Mouse (Mus musculus) urinary bladder, adult 2 months (tissue): ENCODE measurements around the gene Galnt10. TPM values are rescaled to one million over a fixed set of nuclear protein-coding genes. Genes with fewer than 3 reads are reported as not detected.

ENCODE experiments used
- DNase-seq: peaks from one replicate; pipeline ENCODE4 v3.0.0; 2022; ENCODE audit warnings: low spot score
- polyA plus RNA-seq: library from polyadenylated mRNA; depleted of rRNA; stranded (reverse); fragments of >200 nt; gene quantifications from 2 replicates; pipeline ENCODE4 v1.2.3, GENCODE M21; 2012

The Galnt10 gene
- polyA plus RNA-seq, 1 experiment: 14.1 TPM

- no peak for DNase-seq
Measured at GRCm38 (mm10) chr11:57643691-57644090, 1.6 kb upstream of the Galnt10 start.

DNA sequence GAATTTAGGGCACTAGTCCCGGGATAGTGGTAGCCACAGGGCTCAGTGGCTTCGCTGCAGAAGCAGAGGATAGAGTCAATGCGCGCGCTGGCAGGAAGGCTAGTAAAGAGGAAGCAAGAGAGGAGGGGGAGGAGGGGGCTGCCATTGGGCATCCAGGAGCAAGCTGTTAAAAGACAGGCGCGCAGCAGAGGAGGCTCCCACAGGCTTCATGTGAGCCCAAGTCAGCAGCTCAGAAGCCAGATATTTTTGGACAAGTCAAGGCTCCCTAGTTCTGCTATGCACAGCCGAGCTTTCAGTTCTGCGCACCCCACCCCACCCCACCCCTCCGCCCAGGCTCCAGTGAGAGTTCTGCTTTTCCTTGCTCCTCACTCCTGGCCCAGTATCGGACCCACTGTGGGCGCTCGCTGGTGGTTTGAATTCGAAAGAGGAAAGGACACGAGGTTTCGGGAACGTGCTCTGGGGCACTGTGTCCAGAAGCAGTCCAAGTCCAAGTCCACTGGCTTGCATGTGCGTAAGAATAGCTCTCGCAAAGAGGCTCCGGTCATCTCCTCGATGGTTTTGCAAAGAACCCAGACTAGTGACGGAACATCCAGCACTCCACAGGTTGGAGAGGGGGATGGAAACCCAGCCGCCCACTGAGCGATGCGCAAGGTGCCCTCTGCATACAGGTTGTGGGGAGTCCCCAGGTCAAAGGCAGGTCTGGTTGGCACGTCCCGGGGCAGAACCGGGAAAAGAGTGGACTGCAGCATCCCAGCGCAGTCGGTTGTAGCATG lies 811 bp upstream of the Galnt10 start:
- DNase-seq: no peak

DNA sequence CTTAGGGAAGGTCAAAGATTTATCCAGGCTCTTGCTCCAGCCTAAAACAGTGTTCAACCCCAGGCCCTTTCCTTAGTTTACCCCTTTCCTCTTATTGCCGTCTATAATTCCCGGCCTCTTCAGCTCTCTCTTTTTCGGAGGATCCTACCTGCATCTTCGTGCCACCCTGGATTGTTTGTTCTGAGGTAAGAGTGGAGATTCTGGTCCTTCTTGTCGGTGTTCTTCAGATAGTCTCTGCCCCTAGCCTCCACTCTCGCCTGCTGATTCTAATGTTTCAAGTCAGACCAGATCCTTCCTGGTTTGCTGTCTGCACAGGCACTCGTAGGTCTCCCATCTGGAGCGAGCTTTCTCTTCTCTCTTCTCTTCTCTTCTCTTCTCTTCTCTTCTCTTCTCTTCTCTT lies 605 bp downstream of the Galnt10 start:
- no peak for DNase-seq

DNA sequence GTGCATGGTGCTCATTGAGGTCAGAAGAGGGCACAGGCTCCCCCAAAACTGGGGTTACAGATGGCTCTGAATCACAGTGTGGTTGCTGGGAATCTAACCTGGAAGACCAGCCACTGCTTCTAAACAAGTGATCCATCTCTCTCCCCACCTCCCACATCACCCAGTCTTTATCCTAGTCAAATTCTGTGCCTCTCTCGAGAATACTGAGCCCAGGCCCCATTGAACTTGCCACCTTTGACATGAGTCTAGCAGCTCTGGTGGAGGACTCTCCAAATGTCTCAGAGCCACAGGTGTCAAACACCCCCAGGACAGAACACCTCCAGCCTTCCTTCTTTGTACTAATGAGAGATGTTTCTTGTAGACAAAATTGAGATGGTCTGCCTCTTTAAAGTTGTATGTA lies 1.2 kb downstream of the Galnt10 start:
- DNase-seq: no peak

GRCm38 (mm10) chr11:57646940-57647339 lies 1.7 kb downstream of the Galnt10 start:
- no peak for DNase-seq

- DNase-seq: no peak
Measured at GRCm38 (mm10) chr11:57647446-57647845, 2.2 kb downstream of the Galnt10 start.

GRCm38 (mm10) chr11:57648196-57648800 lies 3.1 kb downstream of the Galnt10 start:
- DNase-seq: no peak

DNA sequence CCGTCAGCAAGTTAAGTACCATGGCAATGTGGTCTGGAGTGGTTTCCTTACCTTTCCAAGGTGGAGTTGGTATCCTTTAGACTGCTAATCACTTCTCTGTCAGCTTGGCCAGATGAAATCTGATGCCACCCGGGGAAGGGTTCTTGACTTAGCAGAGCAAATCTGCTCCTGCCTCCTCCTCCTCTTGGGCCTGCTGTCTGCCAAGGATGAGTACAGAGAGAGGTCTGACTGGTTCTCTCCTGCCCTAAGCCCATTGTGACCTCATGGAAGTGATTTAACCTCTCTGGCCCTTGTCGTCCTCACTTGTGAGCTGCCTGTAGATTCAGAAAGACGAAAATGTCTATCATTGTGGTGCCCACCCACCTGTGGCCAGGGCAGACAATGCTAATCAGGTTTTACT lies 4.0 kb downstream of the Galnt10 start:
- no peak for DNase-seq

DNA sequence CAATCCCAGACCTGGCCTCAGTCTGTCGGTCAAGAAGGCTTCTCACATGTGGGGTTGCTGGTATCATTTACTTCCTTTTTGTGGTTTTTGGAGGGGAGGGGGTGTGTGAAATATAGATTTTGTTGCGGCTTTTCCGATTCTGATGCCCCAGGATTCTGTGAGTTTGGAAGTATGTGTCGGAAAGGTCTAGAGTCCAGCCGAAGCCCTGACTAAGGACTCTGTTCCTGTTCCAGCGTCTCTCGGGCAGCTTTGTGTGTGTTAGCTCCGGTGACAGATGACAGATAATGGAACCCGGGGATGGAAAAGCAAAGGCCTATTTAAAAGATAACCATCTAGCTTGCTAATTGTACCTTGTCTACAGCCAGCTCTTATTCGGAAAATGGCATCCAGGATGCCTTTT lies 4.4 kb downstream of the Galnt10 start:
- DNase-seq: no peak

- DNase-seq: no peak
Measured at GRCm38 (mm10) chr11:57650867-57651266, 5.6 kb downstream of the Galnt10 start.

DNA sequence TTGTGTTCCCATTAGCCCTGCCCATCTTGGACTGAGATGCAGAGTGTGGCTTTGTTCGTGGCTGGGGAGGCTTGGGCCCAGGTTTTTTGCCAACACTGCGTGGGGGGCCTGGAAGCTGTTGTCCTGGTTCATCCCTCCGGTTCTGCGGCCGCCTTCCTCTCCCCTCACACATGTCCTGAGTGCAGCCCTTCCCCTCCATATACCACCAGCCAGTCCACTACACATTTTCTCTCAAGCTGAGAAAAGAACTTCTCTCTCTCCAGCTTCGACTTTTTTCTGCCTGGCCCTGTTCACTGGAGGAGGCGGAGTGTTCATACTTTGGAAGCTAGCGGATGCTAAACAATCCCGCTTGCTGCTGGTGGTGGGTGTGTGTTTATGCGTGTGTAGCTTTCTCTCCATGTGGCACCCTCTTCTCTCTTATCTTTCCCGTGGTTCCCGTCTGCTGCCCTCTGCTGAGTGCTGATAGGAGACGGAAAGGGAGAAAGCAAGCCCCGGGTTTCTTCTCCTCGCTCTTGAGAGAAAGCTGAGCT lies 6.1 kb downstream of the Galnt10 start:
- DNase-seq: no peak

GRCm38 (mm10) chr11:57652206-57652922 lies 7.1 kb downstream of the Galnt10 start:
- no peak for DNase-seq

DNA sequence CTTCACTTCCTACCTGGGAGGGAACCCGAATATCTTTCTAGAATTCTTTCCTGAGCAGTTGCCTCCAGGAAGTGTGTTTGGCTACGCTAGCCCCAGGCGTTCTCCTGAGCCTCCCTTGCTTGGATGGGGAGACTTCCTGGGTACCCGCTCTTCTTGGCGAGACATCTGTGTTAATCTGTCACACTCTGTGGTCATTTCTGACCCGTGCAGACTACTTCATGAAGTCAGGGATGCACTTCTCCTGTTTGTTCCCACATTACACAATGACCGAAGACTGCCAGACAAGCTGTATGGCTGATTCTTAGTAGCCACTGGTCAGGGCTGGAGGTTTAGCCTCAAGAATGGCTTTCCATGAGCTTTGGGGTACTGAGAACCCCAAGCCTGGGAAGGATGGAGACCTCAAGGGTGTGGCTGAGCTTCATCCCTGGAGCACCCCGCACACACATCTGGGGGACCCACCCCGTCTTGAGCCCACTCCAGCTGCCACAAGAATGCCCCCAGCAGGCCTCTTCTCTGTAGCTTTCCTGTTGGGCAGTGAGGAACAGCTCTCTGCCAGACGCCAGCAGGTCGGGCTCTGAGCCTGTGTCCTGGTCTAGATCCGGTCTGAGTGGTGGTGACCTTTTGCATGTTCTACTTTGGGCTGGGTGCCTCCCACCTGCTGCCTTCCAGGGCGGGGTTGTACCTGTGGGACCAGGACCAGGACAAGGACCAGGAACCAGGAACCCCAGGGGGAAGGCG lies 7.8 kb downstream of the Galnt10 start:
- DNase-seq: no peak

GRCm38 (mm10) chr11:57653796-57654195 lies 8.6 kb downstream of the Galnt10 start:
- DNase-seq: no peak

DNA sequence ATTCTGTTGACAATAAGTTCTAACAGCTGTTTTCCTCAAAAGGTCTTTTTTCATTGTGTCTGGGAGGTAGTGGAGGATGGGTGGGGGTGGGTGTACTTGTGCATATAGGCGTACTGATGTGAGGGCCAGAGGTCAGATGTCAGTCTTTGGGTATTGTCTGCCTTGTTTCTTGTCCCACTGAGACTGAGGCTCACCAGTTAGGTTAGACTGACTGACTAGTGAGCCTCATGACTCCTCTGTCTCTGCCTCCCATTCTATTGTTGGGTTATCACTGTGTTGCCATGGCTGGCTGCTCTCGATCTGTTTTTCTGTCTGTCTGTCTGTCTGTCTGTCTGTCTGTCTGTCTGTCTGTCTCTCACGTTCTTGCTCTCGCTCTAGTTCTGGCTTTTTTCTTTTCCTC lies 9.1 kb downstream of the Galnt10 start:
- DNase-seq: no peak

- no peak for DNase-seq
Measured at GRCm38 (mm10) chr11:57654977-57655397, 9.7 kb downstream of the Galnt10 start.

DNA sequence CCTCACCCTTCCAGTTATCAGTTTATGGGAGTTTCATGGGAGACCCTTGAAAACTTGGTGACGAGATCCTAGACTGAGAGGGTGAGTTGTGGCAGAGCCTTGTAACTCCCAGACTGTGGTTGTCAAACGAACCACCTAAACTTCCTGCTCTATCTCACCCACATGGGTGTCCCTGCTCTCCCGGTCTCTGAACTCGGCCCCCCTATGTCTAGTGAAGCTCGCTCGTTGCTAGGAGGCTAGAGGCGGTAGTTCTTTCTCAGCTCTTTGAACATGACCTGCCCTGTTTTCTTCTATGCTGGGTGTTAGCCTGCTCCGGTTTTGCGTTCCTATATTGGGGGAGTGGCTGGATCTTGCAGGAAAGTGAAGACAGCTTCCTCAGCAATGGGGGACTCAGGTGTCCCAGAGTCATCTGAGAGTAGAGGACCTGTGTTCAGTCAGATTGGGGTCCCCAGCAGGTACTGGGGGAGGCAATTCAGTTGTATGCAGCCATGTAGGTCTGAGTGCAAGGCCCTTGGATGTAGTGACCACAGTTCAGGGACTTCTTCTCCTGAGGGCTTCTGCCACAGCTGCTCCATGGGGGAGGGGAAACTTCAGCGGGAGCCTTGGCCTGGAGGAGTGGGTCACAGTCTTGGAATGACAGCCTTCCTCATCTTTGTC lies 10.6 kb downstream of the Galnt10 start:
- DNase-seq: no peak

DNA sequence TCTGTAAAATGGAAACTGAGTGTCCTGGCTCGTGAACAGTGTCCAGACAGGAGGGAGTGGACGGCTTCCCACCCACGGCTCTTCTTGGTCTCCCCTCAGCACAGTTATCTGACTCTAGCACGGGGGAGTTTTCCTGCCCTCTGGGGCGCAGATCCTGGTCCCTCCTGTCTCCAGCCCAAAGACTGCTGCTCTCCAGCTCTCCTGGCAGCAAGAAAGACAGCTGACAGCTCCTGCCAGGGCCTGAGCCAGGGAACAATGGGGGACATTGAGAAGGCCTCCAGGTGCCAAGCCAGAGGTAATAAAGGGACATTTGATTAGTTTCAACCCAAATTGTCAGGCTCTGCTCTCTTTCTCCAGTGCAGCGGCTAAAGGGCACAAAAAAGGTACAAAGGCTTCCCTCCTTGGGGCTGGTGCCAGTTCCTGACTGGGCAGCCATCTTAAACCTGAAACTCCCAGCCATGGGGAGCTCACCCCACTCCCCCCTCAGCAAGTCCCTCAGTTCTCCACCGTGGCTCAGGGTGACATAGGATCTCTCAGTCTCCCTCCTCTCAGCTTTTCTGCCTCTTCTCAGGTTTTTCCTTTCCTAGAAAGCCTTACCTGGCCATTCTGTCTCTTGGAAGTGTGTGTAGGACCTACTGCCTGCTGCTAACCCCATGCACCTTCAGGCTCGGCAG lies 11.5 kb downstream of the Galnt10 start:
- DNase-seq: no peak

DNA sequence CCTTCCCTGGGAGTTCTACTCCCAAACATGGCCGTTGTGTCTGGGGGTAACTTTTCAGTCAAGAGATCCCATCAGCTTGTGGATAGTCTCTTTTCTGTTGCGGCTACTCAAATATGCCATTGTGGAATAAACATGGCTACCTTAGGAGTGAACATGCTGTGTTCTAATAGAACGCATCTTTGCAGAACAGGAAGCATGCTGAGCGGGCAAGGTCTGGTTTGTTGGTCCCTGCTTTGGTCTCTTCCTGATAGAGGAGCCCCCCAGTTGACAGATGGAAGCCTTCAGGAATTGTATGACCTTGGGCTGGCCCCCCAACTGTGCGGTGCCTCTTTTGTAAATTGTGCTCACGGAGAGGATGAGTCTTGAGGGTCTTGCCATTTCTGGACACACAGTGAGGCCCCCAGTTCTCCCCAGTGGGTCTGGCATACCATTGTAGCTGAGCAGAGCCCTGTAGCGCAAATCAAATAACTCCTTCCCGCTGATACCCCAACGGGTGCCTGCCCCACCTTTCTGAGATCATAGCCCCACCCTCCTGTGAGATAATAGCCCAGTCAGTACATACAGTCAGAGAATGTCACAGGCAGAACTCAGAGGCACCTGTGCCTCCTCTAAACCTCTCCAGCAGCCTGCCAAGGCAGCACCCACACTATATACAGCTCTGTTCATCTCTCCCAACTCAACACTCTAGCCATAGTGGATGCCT lies 12.3 kb downstream of the Galnt10 start:
- DNase-seq: no peak

DNA sequence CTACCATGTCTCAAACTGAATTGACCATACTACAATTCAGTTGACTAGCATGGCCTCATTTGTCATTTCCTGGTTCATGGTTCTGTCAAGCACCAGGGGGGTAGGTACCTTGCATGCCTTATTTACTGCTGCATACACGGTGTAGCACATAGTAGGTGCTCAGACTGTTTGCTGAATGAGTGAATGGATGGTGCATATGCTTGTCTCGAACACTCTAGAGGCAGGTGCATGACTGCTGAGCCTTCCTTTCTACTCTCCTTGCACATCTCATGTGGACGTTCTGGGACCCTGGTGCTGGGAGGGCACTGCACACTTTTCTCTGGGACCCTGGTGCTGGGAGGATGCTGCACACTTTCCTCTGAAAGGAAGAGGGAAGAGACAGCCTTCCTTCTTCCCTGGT lies 13.0 kb downstream of the Galnt10 start:
- no peak for DNase-seq
